ENCODE assay signal across 8 mouse cellular contexts in genomic region chr10:81182336-81183333, GRCm38 (mm10). TPM values are rescaled to one million over a fixed set of nuclear protein-coding genes. Genes with fewer than 3 reads are reported as not detected.
A peak's percentile ranks its signal among the peaks of the same experiment; 100 is the strongest.
DNase-seq lines count a peak whose midpoint lies in the region; ATAC-seq lines count a peak whose summit lies in the region.

Gene Dapk3, plus strand, starts transcription at chr10:81183005.

- peak; percentile 98 for DNase-seq in CD4-positive, CD25-positive, alpha-beta regulatory T cell, adult 2 months (ENCODE audit: low read depth, low spot score)
- DNase-seq in fat pad, adult 2 months (ENCODE audit: extremely low read depth, low read depth, low spot score): peak; percentile 96
- DNase-seq in kidney, postnatal 10 days: peak; percentile 96
- peak; percentile 97 for DNase-seq in natural killer cell, adult 2 months (ENCODE audit: low spot score in 2 of 2)

- H3K27me3 ChIP-seq in heart, embryonic 13.5 days (replicated peaks): no peaks in the 10 kb centered on the region
- H3K27me3 ChIP-seq in liver, embryonic 12.5 days (replicated peaks): no peaks in the 10 kb centered on the region
- H3K27me3 ChIP-seq in stomach, embryonic 15.5 days (replicated peaks): no peaks in the 10 kb centered on the region

- H3K4me2 ChIP-seq in heart, embryonic 13.5 days: peak within 1 kb of the TSS; percentile 82
- peak within 1 kb of the TSS; percentile 81 for H3K4me2 ChIP-seq in liver, embryonic 12.5 days
- H3K4me2 ChIP-seq in stomach, embryonic 15.5 days: peak within 1 kb of the TSS; percentile 69

- peak within 1 kb of the TSS; percentile 75 for H3K4me3 ChIP-seq in brown adipose tissue, adult 24 weeks (ENCODE audit: insufficient read depth, low read depth, low read length)
- H3K4me3 ChIP-seq in heart, embryonic 13.5 days: peak within 1 kb of the TSS; percentile 80
- H3K4me3 ChIP-seq in liver, embryonic 12.5 days: peak within 1 kb of the TSS; percentile 72
- peak within 1 kb of the TSS; percentile 76 for H3K4me3 ChIP-seq in stomach, embryonic 15.5 days (replicated peaks)

- peak; percentile 86 for ATAC-seq in heart, embryonic 13.5 days (ENCODE audit: extremely low read depth, insufficient number of reproducible peaks, low FRiP score, low TSS enrichment)
- peak; percentile 91 for ATAC-seq in liver, embryonic 12.5 days
- peak; percentile 94 for ATAC-seq in stomach, embryonic 15.5 days (ENCODE audit: insufficient read depth, low FRiP score, low read depth)

- H3K9me3 ChIP-seq in heart, embryonic 13.5 days: no peaks in the 10 kb centered on the region
- H3K9me3 ChIP-seq in liver, embryonic 12.5 days (replicated peaks): no peaks in the 10 kb centered on the region
- no peaks in the 10 kb centered on the region for H3K9me3 ChIP-seq in stomach, embryonic 15.5 days

- H3K4me1 ChIP-seq in brown adipose tissue, adult 24 weeks (ENCODE audit: control insufficient read depth, insufficient read depth, insufficient read length, low read length): no peaks in the 10 kb centered on the region; the same call in 1 of the 2 replicates
- H3K4me1 ChIP-seq in heart, embryonic 13.5 days: peaks cover 70% of the 10 kb centered on the region
- H3K4me1 ChIP-seq in liver, embryonic 12.5 days: peaks cover 70% of the 10 kb centered on the region
- peaks cover 44% of the 10 kb centered on the region for H3K4me1 ChIP-seq in stomach, embryonic 15.5 days

- 5% methylated on average over 53 of the region's 53 CpGs for WGBS in heart, embryonic 13.5 days
- WGBS in liver, embryonic 12.5 days (ENCODE audit: insufficient replicate concordance): 4% methylated on average over 53 of the region's 53 CpGs
- 5% methylated on average over 53 of the region's 53 CpGs for WGBS in stomach, embryonic 15.5 days

- H3K27ac ChIP-seq in brown adipose tissue, adult 24 weeks (replicated peaks; ENCODE audit: low read depth, low read length): peak within 1 kb of the TSS; percentile 82
- H3K27ac ChIP-seq in heart, embryonic 13.5 days (replicated peaks): peak within 1 kb of the TSS; percentile 94
- peak within 1 kb of the TSS; percentile 85 for H3K27ac ChIP-seq in liver, embryonic 12.5 days
- peak within 1 kb of the TSS; percentile 92 for H3K27ac ChIP-seq in stomach, embryonic 15.5 days

- H3K9ac ChIP-seq in heart, embryonic 13.5 days: peak within 1 kb of the TSS; percentile 89
- peak within 1 kb of the TSS; percentile 75 for H3K9ac ChIP-seq in liver, embryonic 12.5 days
- H3K9ac ChIP-seq in stomach, embryonic 15.5 days: peak within 1 kb of the TSS; percentile 58

- peaks cover 84% of the 10 kb centered on the region for H3K36me3 ChIP-seq in heart, embryonic 13.5 days
- H3K36me3 ChIP-seq in liver, embryonic 12.5 days: peaks cover 83% of the 10 kb centered on the region
- H3K36me3 ChIP-seq in stomach, embryonic 15.5 days: peaks cover 55% of the 10 kb centered on the region

RNA-seq across cellular contexts. Expression of gene Dapk3, which starts in this region (rescaled TPM):
- 15.7 and 31.7 TPM in 2 replicates for polyA plus RNA-seq in brown adipose tissue, adult 24 weeks (2012; ENCODE audit: insufficient read depth, insufficient read length, missing spikeins)
- polyA plus RNA-seq in heart, embryonic 13.5 days (2015; fragmentation: Nextera tagmentation; extraction: Ambion mirVana): 41.5 and 42.4 TPM in 2 replicates
- polyA plus RNA-seq in liver, embryonic 12.5 days (2016; fragmentation: Nextera tagmentation; extraction: Ambion mirVana): 41.7 TPM in 2 replicates
- 61.9 and 65.4 TPM in 2 replicates for polyA plus RNA-seq in stomach, embryonic 15.5 days (2015; fragmentation: Nextera tagmentation; extraction: Ambion mirVana)

Comparison
In these comparisons a context has a peak if more than half of its experiments do, and no peak if none do; other contexts are left out.
1. Peak in every context shown above with its lines: DNase-seq, ATAC-seq, H3K4me3 ChIP-seq and H3K27ac ChIP-seq.